Mouse (Mus musculus): Measurements from ENCODE around the gene Adck1. TPM values are rescaled to one million over a fixed set of nuclear protein-coding genes. Genes with fewer than 3 reads are reported as not detected.

Adck1 gene
- total and polyA plus RNA-seq, 3 experiments = 25.0 to 37.4 (median 26.3) TPM

DNA sequence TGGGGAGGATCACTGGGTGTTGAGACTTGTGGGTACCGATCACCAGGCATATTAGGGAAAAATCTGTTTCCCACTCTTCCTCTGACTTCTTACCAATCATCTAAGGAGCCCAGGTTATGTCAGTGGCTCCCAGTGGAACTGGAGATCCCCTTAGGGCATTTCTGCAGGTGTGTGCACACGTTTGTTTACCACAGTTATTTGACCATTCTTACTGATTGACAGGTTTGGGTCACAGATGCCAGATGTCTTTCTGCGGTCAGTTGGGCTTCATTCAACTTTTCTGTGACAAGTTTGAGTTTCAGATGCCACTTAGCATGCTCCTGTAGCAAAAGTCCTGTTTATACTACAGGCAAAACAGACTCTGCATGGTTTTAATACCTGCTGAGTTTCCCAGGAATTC is 112.5 kb downstream of the Adck1 start:
- TF ChIP-seq CTCF (IDR thresholded peaks at IDR 0.05) = no peak
- no peak overlapping the region for H3K9ac ChIP-seq (ENCODE audit: low read depth, low read length)
- no peaks in the 10 kb centered on the region for H3K36me3 ChIP-seq (ENCODE audit: control insufficient read depth, insufficient read depth, low read length)
- no peak overlapping the region for H3K27ac ChIP-seq
- H3K27me3 ChIP-seq (ENCODE audit: control insufficient read depth, insufficient read depth, low read length) = no peaks in the 10 kb centered on the region
- no peaks in the 10 kb centered on the region for H3K4me1 ChIP-seq (ENCODE audit: control insufficient read depth, insufficient read depth, low read length)
- intact Hi-C loops (cut with DNase I) = no loop called here
- 80% methylated on average over 3 of the region's 3 CpGs for WGBS
- no peak overlapping the region for H3K4me3 ChIP-seq
- H3K79me2 ChIP-seq (replicated peaks; ENCODE audit: control insufficient read depth, insufficient read depth, low read length) = no peaks in the 10 kb centered on the region
- no peak for DNase-seq

DNA sequence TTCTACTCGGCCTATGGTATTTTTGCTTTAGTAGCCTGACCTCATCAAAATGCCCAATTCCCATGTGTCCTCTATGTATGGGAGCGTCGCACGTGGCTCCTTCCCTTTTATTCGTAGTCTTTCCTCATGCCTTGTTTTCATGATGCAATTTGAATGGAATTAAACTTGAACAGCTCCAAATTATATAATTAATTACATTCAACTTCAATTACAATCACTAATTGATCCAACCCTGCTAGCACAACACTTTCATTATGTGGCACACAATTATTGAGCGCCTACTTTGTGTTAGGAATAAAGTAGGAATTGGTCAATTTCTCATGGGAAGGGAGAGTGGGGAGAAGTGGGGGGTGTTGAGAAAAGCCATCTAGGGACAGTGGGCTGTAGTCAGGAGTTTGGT is 113.4 kb downstream of the Adck1 start:
- H3K36me3 ChIP-seq (ENCODE audit: control insufficient read depth, insufficient read depth, low read length) = no peaks in the 10 kb centered on the region
- no peak overlapping the region for H3K27ac ChIP-seq
- H3K79me2 ChIP-seq (replicated peaks; ENCODE audit: control insufficient read depth, insufficient read depth, low read length) = no peaks in the 10 kb centered on the region
- no peak overlapping the region for H3K9ac ChIP-seq (ENCODE audit: low read depth, low read length)
- H3K4me3 ChIP-seq = no peak overlapping the region
- H3K27me3 ChIP-seq (ENCODE audit: control insufficient read depth, insufficient read depth, low read length) = no peaks in the 10 kb centered on the region
- TF ChIP-seq CTCF (IDR thresholded peaks at IDR 0.05) = no peak
- TF ChIP-seq POLR2A (IDR thresholded peaks at IDR 0.05; ENCODE audit: insufficient read depth, low read depth, low read length) = no peak
- TF ChIP-seq EP300 (IDR thresholded peaks at IDR 0.05; ENCODE audit: insufficient read depth, low read depth, low read length) = no peak
- DNase-seq = no peak
- intact Hi-C loops (cut with DNase I) = no loop called here
- 90% methylated on average over 6 of the region's 6 CpGs for WGBS
- no peaks in the 10 kb centered on the region for H3K4me1 ChIP-seq (ENCODE audit: control insufficient read depth, insufficient read depth, low read length)

DNA sequence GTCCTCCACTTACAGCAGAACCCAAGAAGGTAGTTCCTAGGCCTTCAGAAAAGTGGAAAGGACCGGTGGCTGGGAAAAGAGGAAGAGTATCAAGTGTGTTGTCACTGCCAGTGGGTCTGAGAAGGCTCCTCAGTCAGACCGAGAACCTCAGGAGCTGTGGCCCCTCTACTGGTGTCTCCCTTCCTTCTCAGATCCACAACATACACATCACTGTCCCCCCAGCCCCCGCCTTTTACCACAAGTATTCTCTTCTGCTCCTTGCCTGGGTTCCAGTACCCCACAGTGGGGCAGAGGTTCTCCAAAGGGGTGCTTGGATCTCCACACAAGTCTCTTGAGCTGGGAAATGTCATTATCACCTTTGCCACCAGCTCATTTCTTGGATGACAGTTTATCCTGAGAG is 115.5 kb downstream of the Adck1 start:
- TF ChIP-seq CTCF (IDR thresholded peaks at IDR 0.05) = no peak
- no peak for TF ChIP-seq POLR2A (IDR thresholded peaks at IDR 0.05; ENCODE audit: insufficient read depth, low read depth, low read length)
- TF ChIP-seq EP300 (IDR thresholded peaks at IDR 0.05; ENCODE audit: insufficient read depth, low read depth, low read length) = no peak
- intact Hi-C loops (cut with DNase I) = no loop called here

DNA sequence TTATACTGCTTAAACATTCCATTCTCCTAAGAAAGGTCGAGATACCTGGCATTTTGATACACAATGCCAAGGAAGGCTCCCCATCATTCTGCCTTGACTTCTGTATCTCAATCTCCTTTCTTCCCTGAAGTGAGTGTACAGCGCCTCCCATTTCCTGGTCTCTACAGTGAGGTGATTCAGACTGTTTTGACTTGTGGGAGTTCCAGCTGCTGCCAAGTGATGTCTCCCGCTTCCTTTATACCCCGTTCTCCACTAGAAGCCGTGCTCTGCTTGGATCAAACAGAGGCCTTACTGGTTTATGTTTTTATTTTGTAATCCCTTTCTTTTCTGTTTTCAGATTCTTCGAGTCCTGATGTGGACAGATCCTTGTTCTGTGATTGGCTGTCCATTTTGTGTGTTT is 116.3 kb downstream of the Adck1 start:
- no peak overlapping the region for H3K27ac ChIP-seq
- TF ChIP-seq CTCF (IDR thresholded peaks at IDR 0.05) = no peak
- no peak for TF ChIP-seq EP300 (IDR thresholded peaks at IDR 0.05; ENCODE audit: insufficient read depth, low read depth, low read length)
- TF ChIP-seq POLR2A (IDR thresholded peaks at IDR 0.05; ENCODE audit: insufficient read depth, low read depth, low read length) = no peak
- 56% methylated on average over 6 of the region's 6 CpGs for WGBS
- H3K4me3 ChIP-seq = no peak overlapping the region
- H3K79me2 ChIP-seq (replicated peaks; ENCODE audit: control insufficient read depth, insufficient read depth, low read length) = no peaks in the 10 kb centered on the region
- H3K4me1 ChIP-seq (ENCODE audit: control insufficient read depth, insufficient read depth, low read length) = no peaks in the 10 kb centered on the region
- H3K27me3 ChIP-seq (ENCODE audit: control insufficient read depth, insufficient read depth, low read length) = no peaks in the 10 kb centered on the region
- no peak for DNase-seq
- intact Hi-C loops (cut with DNase I) = no loop called here
- no peaks in the 10 kb centered on the region for H3K36me3 ChIP-seq (ENCODE audit: control insufficient read depth, insufficient read depth, low read length)
- H3K9ac ChIP-seq (ENCODE audit: low read depth, low read length) = no peak overlapping the region

More for the DNA sequence above, 115.5 kb downstream of the Adck1 start:
- Histone ChIP-seq H3K36me3 (ENCODE audit: control insufficient read depth, insufficient read depth, low read length) (no peaks in the 10 kb centered on the region), H3K9ac (ENCODE audit: low read depth, low read length) (no peak overlapping the region), H3K4me3 (no peak overlapping the region), H3K27ac (no peak overlapping the region), H3K79me2 (replicated peaks; ENCODE audit: control insufficient read depth, insufficient read depth, low read length) (no peaks in the 10 kb centered on the region), H3K4me1 (ENCODE audit: control insufficient read depth, insufficient read depth, low read length) (no peaks in the 10 kb centered on the region), H3K27me3 (ENCODE audit: control insufficient read depth, insufficient read depth, low read length) (no peaks in the 10 kb centered on the region)
- WGBS = 72% methylated on average over 3 of the region's 3 CpGs
- no peak for DNase-seq

DNA sequence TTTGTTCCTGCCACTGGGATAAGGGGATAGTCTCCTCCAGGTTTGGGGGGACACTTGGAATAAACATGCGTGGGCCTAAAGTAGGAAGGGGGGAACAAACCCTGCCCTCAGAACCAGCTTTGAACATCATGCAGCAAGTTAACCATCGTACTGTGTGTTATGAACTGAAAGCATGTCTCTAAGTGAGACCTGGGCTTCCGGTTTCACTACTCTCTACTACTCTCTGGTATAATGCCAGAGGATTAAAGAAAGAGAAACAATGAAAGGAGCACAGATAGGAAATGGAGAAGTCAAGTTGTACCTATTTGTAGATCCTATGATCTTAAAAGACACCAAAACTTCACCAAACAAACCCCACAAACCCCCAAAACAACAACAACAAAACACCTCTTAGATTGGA is 121.3 kb downstream of the Adck1 start:
- 72% methylated on average over 3 of the region's 3 CpGs for WGBS
- Histone ChIP-seq H3K4me1 (ENCODE audit: control insufficient read depth, insufficient read depth, low read length) (no peaks in the 10 kb centered on the region), H3K36me3 (ENCODE audit: control insufficient read depth, insufficient read depth, low read length) (no peaks in the 10 kb centered on the region), H3K27ac (no peak overlapping the region), H3K27me3 (ENCODE audit: control insufficient read depth, insufficient read depth, low read length) (no peaks in the 10 kb centered on the region), H3K79me2 (replicated peaks; ENCODE audit: control insufficient read depth, insufficient read depth, low read length) (no peaks in the 10 kb centered on the region), H3K4me3 (no peak overlapping the region), H3K9ac (ENCODE audit: low read depth, low read length) (no peak overlapping the region)
- DNase-seq = no peak
- intact Hi-C loops (cut with DNase I) = no loop called here
- no peak for TF ChIP-seq POLR2A (IDR thresholded peaks at IDR 0.05; ENCODE audit: insufficient read depth, low read depth, low read length)
- no peak for TF ChIP-seq EP300 (IDR thresholded peaks at IDR 0.05; ENCODE audit: insufficient read depth, low read depth, low read length)
- no peak for TF ChIP-seq CTCF (IDR thresholded peaks at IDR 0.05)

DNA sequence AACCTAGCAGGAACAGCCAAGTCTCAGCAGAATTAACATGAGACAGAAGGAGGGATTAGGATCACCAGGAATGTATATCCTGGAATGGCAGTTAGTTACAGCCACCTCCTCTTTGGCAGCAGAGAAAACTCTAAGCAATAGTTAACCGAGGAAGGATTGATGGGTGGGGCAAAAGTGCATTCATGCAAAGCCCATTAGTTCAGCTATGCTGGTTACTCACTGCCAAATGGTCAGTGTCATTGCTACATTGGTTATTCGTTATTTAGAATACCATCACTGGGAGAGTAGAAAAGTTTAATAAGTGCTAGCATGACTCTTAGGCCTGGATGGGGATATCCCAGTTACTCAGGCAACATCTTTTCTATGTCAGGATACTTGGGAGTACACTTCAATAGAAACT is 130.5 kb downstream of the Adck1 start:
- no peak for DNase-seq
- Histone ChIP-seq H3K27ac (no peak overlapping the region), H3K4me1 (ENCODE audit: control insufficient read depth, insufficient read depth, low read length) (no peaks in the 10 kb centered on the region), H3K4me3 (no peak overlapping the region), H3K36me3 (ENCODE audit: control insufficient read depth, insufficient read depth, low read length) (no peaks in the 10 kb centered on the region), H3K79me2 (replicated peaks; ENCODE audit: control insufficient read depth, insufficient read depth, low read length) (no peaks in the 10 kb centered on the region), H3K27me3 (ENCODE audit: control insufficient read depth, insufficient read depth, low read length) (no peaks in the 10 kb centered on the region), H3K9ac (ENCODE audit: low read depth, low read length) (no peak overlapping the region)
- 69% methylated on average over 2 of the region's 2 CpGs for WGBS
- TF ChIP-seq CTCF (IDR thresholded peaks at IDR 0.05) (no peak), POLR2A (IDR thresholded peaks at IDR 0.05; ENCODE audit: insufficient read depth, low read depth, low read length) (no peak)
- intact Hi-C loops (cut with DNase I) = no loop called here

Other genes with a start within 250 kb of the Adck1 start
- gene Gm10436, start 178.4 kb upstream of the Adck1 start, total RNA-seq (2021) = not detected
- not detected in 2 replicates for gene Gm10436, start 178.4 kb upstream of the Adck1 start, polyA plus RNA-seq (2012; rRNA removed)
- not detected for gene Gm8332, start 110.5 kb upstream of the Adck1 start, total RNA-seq (2021)
- not detected in 2 replicates for gene Gm8332, start 110.5 kb upstream of the Adck1 start, polyA plus RNA-seq (2012; rRNA removed)
- gene Gm5662, start 86.1 kb upstream of the Adck1 start, total RNA-seq (2021) = not detected
- not detected in 2 replicates for gene Gm5662, start 86.1 kb upstream of the Adck1 start, polyA plus RNA-seq (2012; rRNA removed)
- not detected for gene Gm5039, start 36.5 kb upstream of the Adck1 start, total RNA-seq (2021)
- gene Gm5039, start 36.5 kb upstream of the Adck1 start, polyA plus RNA-seq (2012; rRNA removed) = not detected in 2 replicates